Mouse (Mus musculus) cerebellum, adult 11 months (tissue): ENCODE results near the gene Zkscan17.
A peak's percentile ranks its signal among the peaks of the same experiment; 100 is the strongest.
"Not testable (repeated sequence)": the region's sequence is repeated elsewhere in the genome, so short reads cannot be mapped to it uniquely, and the experiment has no call there.

Source experiments
- DNase-seq: peaks from one replicate; pipeline ENCODE4 v3.0.0; 2022

Gene Zkscan17

DNA sequence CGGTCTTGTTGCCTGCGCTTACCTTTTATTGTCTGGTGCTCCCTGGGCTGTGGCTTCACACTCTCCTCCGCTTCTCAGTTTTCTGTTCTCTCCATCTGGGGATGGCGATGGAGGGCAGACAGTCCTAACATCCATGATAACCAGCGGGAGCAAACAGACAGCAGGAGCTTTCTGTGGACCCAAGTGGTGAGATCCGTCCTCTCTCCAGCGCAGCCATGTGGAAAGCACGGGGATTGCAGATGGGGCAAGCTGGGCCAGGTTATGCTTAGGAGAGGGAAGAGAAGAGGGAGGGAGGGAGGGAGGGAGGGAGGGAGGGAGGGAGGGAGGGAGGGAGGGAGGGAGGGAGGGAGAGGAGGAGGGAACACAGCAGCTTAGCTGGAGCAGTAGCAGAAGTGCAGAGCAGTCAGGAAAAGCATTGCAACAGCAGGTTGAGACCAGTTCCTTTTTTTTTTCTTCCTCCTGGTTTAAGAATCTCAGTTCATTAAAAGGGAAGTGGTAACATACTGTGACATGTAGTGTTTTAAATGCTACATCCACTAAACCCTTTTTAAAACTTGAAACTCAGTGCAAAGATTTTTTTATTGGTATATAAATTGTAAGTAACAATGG is at the start of gene Zkscan17:
Gene Zkscan17 (minus strand): TSS at position 280 of the 609 bp plus-strand sequence.
- no peak for DNase-seq

DNA sequence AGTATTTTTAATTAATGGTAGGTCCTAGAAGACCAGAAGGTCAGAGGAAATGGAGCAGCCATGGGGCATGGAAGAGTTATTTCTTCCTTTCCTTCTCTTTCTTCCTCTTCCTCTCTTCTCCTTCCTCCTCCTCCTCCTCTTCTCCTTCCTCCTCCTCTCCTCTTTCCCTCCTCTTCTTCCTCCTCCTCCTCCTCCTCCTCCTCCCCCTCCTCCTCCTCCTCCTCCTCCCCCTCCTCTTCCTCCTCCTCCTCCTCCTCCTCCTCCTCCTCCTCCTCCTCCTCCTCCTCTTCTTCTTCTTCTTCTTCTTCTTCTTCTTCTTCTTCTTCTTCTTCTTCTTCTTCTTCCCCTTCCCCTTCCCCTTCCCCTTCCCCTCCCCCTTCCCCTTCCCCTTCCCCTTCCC is 49.6 kb upstream of the Zkscan17 start, which contains the start of gene Olfr222:
Gene Olfr222 (minus strand): TSS at position 101 of the 400 bp plus-strand sequence.
- not testable (repeated sequence) for DNase-seq

DNA sequence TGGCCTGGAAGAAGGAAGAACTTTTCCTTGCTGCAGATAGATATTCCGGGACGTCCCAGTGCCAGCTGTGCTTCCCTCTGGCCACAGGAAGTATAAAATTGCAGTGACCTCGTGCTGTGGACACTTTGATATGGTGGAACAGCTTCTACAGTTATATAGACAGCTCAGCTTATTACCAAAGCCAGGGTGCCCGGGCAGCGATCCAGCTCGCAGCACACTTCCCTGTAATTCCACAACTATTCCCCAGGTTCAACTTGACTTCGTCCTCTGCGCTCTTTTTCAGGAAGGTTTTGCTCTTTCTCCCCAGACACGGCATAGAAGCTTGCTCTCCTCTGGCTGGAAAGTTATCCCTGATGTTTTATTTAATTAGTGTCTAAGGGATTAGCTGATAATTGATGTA is 49.2 kb upstream of the Zkscan17 start:
- DNase-seq: no peak

DNA sequence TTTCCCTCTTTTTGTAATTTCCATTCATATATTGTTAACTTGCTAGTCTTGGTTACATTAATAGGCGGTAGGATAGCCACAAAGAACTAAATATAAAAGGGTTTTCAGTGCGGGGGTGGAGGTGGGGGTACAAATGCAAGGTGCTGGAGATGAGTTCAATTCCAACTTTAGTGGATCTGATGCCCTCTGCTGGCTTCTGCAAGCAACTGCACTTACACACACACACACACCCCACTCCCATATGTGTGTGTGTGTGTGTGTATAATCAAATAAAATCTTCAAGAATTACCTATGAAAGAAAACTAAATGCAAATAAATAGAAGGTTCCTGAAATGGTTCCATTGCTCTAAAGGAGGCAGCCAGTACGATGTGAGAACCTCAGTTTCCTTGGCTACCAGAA is 42.8 kb upstream of the Zkscan17 start:
- peak; percentile 12 for DNase-seq

DNA sequence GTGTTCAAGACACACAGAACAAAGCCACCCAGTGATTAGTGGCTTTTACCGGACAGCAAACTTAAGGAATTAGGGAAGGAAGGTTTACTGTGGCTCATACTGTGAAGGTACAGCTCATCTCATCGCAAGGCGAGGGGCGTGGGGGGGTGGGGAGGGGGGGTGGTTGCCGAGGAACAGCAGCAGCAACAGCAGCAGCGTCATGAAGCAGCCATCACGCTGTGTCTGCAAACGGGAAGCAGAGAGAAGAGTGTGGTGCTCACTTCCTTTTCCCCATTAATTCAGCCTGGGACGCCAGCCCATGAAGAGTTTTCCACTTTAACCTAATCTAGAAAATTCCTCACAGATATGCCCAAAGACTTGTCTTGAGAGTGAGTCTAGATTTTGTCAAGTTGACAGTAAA is 36.3 kb upstream of the Zkscan17 start:
- no peak for DNase-seq

DNA sequence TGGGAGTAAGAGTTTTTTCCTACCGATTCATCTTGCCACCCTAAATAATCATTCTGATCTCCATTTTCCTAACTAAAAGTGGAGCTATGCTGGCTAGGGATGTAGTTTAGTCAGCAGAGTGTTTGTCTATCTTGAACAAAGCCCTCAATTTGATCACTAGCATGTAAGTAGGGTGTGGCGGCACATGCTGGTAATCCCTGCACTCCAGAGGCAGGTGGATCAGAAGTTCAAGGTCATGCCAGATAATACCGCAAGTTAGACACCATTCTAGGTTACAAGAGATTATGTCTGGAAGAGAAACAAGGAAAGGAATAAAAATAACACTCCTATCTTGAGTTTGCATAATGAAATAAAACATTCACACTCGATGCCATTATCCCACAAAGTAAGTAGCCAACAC is 35.8 kb upstream of the Zkscan17 start:
- DNase-seq: no peak

DNA sequence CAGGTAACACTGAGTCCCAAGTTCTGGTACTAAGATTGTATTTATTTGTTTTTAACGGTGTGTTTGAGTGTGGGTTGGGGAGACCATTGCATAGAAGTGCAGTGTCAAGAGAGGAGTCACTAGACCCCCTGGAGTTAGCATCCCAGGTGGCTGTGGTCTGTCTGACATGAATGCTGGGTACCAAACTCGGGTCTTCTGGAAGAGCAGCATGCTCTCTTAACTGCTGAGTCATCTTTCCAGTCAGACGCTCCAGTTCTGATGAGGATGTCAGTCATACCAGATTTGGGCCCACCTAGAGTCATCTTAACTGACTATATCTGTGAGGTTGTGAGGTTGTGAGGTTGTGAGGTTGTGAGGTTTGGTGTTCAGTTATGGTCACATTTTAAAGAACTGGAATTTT is 34.4 kb upstream of the Zkscan17 start:
- no peak for DNase-seq

DNA sequence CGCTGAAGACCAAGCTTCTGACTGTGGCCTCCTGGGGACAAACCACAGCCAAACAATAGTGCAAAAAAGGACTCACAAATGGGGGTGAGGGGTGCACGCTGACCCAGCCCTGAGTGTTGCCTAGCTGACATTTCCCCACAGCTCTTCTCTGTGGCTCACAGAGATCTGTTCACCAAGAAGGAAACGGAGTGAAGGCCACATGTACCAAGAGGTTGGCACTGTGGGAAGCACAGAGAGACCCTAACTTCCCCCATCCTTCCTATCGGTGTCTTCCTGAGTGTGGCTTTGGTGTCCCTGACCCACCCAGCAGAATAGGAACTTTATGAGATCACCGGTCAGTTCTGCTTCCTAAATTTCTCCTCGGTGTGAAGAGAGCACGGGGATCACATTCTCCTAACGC is 28.0 kb upstream of the Zkscan17 start:
- no peak for DNase-seq

DNA sequence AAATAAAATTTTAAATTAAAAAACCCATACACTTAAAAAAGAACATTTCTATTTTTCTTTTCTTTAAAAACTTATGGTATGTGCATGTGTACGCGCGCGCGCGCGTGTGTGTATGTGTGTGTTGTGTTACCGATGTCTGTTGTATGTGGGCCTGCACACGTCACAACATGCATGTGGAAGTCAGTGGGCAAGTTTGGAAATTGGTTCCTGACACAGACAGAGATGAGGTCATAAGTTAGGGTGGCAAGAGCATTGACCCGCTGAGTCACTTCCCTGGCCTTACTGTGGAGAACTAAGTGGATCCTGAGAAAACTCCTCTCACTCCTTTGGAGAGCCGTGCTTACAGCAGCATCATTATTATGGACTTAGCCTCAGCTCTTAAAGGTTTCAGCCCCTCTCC is 27.6 kb upstream of the Zkscan17 start:
- DNase-seq: no peak

DNA sequence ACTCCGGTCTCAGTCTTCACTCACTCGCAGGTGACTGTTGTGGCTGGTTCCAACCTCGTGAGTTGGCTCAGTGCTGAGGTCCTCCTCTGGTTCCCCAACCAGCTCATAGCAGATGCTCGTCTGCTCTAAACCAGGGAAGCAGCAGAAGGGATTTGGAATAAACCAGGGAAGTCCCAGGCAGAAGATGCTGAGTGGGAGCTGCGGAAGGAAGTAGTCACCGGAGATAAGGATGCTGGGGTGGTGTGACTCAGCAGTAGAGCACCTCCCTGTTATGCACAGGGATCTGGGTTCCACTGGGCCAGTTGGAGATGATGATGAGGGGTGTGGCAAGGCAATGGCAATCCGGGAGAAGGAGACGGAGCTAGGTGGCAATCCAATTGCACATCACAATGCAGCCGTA is 17.5 kb upstream of the Zkscan17 start:
- DNase-seq: no peak

DNA sequence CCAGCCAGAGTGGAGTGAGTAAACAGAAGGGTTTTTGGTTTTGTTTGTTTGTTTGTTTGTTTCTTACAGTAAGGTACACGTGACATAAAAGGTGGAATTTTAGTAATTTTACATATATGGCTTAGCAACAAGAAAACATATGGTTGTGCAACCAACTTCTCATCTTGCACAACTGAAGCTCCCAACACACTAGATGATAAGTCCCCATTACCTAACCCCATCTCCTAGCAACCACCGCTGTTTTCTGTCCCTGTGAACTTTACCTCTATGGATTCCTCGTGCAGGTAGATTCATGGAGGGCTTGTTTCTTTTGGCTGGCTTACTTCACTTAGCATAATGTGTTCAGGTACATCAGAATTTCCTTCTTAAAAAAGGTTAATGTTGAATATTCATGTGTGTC is 16.8 kb upstream of the Zkscan17 start:
- DNase-seq: no peak

DNA sequence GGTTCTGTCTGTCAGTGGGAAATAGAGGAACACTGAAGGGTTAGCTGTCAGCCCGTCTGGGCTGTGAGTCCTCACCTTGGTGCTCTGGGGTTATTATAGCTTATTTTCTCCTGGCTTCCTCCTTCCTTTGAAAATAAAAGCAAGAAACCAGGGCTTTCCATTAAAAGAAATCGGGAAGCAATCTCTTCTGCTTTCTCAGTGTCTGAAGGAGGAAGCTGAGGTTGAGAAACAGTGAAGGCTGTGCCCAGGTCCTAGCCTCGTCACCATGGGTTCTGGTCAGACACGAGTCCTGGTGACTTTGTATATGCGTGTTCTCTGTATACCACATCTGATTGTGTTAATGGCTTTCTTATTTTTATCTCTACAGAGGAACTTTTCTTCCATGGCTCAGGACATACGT is 15.9 kb upstream of the Zkscan17 start:
- DNase-seq: no peak

DNA sequence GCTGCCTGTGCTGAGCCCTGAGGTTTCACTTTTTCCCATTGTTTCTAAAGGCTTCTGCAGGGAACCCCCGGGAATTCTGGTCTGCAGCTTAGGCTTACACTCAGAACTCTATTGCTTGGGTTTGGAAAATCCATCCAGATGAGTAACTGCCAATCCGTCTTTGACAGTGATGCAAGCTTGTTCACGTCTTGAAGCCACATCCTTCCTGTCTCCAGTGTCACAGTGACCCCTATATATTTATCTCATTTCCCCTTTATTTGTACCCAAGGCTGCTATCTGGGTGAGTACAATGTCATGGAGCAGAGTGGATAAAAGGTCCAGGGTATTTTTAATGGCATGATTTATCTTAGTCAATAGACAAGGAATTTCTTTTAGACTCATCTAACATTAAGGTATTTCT is 14.8 kb upstream of the Zkscan17 start, which contains the start of gene Nlrp3:
Gene Nlrp3 (plus strand): TSS at position 245 of the 400 bp plus-strand sequence.
- DNase-seq: no peak

DNA sequence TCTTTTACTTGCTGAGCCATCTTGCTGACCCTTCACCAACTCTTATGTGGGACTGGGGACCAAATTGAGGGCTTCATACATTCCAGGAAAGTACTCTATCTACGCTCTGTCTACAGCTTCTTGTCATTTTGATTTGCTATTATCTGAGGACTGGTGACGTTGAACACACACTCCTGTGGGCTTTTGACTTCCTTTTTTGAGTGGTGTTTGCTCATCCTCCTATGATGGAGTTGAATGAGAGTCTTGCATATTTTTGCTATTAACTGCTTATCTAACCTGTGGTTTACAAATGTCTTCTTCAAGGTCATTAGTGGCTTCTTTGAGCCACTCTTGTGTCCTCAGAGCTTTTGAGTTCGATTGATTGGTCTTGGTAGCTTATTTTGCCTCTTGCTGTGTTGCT is 13.6 kb upstream of the Zkscan17 start:
- no peak for DNase-seq

DNA sequence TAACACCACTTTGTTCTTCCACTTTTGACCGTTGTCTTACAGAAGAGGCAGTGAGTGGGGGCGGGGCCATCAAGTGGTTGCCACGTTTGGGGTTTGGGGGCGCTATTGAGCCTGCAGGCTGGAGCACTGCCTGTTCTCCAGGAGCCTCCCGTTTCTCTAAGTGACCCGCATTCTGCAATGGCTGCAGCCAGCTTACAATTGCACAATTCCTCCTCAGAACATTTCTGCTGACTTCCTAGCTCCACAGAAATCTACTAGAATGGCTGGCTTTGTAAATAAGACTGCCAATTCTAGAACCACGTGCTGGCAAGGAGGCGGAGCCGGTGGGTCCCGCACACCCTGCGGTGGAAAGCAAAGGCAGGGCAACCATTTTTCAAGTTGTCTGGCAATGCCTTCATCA is 11.8 kb upstream of the Zkscan17 start:
- DNase-seq: no peak

DNA sequence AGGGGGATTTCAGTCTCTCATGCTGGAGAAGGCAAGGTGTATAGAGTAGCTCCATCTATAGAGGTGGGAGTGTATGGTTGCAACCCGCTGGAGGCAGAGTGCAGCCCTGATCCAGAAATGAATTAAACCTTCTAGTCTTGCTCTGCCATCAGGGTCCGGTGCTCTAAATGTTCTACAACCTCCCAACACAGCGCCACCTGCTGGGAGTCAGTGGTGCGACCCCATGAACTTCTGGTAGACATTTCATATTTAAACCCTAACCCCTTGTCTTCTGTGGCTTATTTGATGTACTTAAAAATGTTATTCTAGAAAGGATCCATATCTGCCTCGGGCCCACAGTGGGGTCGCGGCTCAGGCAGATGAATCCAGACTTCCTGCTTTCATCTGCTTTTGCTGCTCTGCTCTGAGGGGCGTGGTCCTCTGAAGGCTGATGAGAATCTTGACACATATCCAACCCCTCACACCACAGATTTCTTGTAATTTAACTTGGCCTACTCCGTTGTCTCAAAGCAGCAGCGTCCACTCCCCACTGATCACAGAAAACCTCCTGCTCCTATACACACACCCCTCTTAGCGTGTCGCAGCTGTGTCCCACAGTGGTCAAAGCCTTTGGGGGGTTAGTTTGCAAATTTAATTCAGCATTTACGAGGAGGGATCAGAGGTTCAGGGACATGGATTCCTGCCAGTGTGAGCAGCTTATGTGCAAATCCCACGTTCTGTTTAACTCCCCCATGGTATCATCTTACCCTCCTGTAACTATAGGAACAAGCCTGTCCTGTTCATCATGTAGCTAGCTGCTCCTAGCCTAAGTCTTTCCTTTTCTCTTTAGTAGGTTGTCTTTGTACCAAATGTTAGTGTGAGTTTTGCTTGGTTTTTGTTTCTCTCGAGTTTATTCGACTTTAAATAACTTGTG is 10.9 kb upstream of the Zkscan17 start:
- peak; percentile 17 for DNase-seq

DNA sequence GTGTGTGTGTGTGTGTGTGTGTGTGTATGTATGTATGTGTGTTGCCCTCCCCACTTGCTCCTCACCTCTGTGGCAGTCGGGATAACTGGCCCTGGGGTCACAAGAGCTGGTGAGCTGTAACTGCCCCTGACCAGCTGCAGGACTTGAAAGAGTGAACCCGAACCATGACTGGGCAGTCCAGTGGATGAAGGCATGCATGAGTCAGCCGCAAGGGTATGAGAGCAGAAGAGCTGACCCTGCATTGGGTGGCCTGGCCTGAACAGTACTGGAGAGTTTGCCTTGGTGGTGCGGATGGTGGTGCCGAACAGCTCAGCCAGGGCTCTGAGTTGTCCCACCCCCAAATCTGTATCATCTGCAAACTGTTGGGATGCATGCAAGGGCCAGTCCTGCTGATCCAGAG is 5.0 kb upstream of the Zkscan17 start:
- no peak for DNase-seq

DNA sequence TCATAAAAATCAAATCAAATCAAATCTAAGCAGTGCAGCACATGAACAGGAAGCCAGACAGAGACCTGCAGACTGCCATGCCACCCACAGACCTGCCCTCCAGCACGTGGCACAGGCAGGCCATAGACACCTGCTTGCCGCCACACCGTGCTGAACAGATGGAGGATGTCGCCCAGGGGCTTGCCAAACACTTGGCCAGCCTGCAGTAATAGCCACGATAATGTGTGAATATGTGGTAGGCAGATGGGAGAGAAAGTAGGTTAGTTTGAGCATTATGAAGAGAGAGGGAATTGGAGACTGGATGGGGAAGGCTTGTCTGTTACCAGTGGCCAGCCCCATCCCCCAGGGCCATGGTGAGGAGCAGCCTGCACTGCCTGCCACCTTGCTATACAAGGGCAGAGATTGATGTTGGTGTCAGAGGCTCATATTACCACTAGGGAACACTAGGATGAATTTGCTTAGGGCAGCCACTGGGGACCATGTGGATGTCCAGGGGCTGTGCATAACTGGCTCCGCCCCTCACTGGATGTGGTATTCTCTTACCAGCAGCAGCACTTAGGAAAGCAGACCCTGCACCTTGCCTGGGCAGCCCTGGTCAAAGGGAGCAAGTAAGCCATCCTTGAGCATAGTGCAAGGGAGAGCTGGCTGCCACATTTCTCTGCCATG is 4.5 kb upstream of the Zkscan17 start:
- peak; percentile 82 for DNase-seq

DNA sequence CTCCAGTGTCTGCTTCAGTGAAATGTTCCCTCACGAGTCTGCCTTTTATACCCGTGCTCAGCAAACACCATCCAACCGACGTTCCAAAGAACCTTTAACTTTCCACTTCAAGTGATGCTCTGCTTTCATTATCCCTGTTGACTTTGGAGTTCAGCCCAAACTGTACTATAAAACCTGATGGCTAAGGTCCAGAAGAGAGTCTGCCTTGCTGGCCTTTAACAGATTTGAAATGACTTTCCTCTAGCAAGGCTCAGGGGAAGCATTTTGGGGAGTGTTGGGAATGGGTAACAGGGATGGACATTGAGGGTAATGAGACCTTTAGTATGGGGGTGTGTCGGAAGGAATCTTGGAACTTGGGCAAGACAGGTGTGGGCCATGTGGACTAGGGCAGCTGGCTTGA is 3.7 kb upstream of the Zkscan17 start:
- no peak for DNase-seq

DNA sequence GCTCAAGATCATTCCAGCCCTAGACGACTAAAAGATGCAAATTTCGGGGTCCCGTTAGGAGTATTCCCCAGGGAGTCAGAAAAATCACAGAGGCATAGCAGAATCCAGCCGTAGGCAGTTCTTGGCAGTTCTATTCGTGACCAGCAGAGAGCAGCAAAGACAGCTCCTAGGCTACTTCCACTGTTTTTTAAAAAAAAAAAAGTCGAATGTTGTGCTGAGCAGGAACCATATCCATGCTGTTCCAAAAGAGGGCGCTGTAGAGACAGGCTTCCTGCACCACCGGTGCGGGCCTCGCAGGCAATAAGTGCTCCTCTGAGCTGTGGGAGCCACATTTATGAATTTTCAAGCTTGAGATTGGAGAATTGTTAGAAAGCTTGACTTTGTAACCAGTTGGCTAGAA is 1.3 kb downstream of the Zkscan17 start:
- peak; percentile 76 for DNase-seq

DNA sequence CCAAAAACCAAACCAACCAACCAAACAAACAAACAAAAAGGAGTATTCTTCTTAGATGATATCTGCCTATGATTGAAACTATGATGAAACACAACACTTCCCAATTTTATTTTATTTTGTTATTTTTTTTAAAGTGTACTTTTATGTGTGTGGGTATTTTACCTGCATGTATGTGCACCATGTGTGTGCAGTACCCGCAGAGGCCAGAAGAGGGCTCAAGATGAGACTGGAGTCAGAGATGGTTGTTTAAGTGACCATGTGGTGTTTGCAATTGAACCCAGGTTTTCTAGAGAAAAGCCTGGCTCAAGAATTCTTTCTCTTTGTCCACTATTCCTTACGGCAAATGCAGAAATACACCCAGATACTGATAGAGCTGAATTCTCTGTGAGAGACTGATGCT is 2.4 kb downstream of the Zkscan17 start:
- DNase-seq: no peak

DNA sequence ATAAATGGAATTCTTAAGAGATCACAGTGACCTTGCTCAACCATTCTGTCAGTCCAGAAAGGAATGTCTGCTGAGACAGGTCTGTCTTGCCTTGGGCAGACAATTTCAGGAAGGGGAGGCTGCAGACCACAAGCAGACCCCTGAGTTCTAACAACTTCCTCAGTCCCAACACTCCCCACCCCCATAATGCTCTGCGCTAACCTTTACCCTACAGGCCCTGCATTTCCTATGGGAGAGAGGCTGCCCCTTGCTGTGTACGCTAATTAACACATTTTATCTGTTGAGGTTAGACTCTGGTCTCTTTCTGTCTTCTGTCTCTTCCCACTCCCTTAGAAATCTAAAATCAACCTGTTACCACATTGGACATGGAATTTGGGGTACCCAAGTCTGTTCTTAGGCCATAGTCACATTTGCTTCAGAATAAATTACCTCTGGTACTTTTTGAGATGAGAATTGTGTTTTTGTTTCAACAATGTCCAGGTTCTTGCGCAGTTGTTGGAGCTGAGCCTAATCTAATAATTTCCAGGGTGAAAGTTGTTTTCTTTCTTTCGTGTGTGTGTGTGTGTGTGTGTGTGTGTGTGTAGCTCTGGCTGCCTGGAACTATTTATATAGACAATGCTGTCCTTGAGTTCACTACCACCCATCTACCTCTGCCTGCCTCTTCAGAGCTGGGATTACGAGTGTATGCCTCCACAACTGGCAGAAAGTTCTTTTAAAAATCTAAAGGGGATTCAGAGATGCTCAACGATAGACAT is 6.6 kb downstream of the Zkscan17 start:
- no peak for DNase-seq

DNA sequence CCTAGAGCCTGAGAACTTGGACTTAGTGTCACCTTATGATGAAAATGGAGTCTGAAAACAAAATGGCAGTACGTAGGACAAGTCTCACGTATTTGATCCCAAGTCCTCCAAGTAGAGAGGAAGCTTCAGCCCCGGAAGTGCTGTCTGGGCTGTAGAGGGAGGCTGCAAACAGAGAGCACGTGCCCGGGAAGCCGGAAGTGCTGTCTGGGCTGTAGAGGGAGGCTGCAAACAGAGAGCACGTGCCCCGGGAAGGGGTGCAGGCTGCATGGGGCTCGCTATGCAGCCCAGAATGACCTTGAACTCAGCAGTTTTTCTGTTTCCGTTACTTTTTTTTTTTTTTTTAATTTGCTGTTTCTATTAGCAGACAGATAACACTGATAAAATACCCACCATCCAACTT is 8.3 kb downstream of the Zkscan17 start:
- no peak for DNase-seq
